Comparison of ENCODE assay signal across 8 mouse cellular contexts in the genomic region with DNA sequence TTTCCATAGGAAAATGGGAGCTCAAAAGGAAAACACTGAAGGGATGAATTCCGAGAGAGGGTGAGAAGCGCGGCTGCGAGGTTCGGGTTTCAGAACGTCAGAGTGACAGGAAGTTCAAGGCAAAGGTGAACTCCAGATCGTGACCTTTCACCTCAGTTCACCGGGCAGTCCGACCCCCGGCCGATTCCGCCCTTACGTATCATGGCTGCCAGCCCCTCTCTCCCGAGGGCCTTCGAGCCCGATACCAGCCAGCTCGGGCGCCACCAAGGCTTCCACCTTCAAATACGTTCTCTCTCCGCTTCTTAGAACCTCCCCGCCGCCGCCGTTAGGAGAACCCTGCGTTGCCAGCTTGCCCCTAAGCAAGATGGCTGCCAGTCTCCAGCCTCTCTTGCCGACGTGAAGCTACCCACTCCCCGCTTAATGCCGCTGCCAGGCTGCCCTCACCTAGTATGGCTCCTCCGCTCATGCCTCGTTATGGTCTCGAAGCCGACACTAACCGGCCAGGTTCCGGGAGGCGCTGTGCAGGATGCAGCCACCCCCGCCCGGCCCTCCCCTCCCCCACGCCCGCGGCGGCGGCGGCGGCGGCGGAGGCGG. TPM values are rescaled to one million over a fixed set of nuclear protein-coding genes. Genes with fewer than 3 reads are reported as not detected.
DNase-seq lines count a peak whose midpoint lies in the region; ATAC-seq and TF ChIP-seq lines count a peak whose summit lies in the region.

A gene (plus strand): TSS at position 307 of the 594 bp plus-strand sequence.

- peak within 1 kb of the TSS; percentile 97 for H3K27ac ChIP-seq in gastrocnemius, adult 2 months
- peak within 1 kb of the TSS; percentile 99 for H3K27ac ChIP-seq in hindbrain, postnatal 0 days
- peak within 1 kb of the TSS; percentile 99 for H3K27ac ChIP-seq in left cerebral cortex, adult 2 months

- H3K4me2 ChIP-seq in hindbrain, postnatal 0 days (ENCODE audit: low read depth, low read length): peak within 1 kb of the TSS; percentile 77

- H3K4me1 ChIP-seq in hindbrain, postnatal 0 days (ENCODE audit: insufficient read depth, low read length): peaks cover 14% of the 10 kb centered on the region; the same call in 1 of the 2 replicates

- under 1% methylated on average over 43 of the region's 48 CpGs for WGBS in hindbrain, postnatal 0 days

- TF ChIP-seq CTCF in gastrocnemius, adult 2 months (IDR thresholded peaks at IDR 0.05): peak; percentile 10; the same call in 1 of the 2 replicates
- no peak; the same call in 1 of the 2 replicates for TF ChIP-seq CTCF in hindbrain, postnatal 0 days (IDR thresholded peaks at IDR 0.05; ENCODE audit: low read depth)
- no peak for TF ChIP-seq CTCF in left cerebral cortex, adult 2 months (IDR thresholded peaks at IDR 0.05)

- H3K27me3 ChIP-seq in hindbrain, postnatal 0 days (ENCODE audit: insufficient read depth, low read length): no peaks in the 10 kb centered on the region

- H3K9ac ChIP-seq in hindbrain, postnatal 0 days (replicated peaks; ENCODE audit: low read length): peak within 1 kb of the TSS; percentile 93

- intact Hi-C loops in gastrocnemius, adult 2 months (cut with DNase I): loop anchor here (1.0 to 2.0 kb wide), 2 partner anchors 16 to 34 kb away; a partner anchor contains a TSS
- intact Hi-C loops in left cerebral cortex, adult 2 months (cut with DNase I): loop anchor here (1.0 to 2.0 kb wide), 3 partner anchors 16 to 82 kb away; a partner anchor contains a TSS

- peak; percentile 94 for DNase-seq in ZHBTc4 (ENCODE audit: low read depth, low spot score)
- peak; percentile 93 for DNase-seq in gastrocnemius, adult 2 months
- DNase-seq in hindbrain, postnatal 0 days (ENCODE audit: low spot score): peak; percentile 97
- DNase-seq in left cerebral cortex, adult 2 months (ENCODE audit: extremely low spot score in 1 of 2, low spot score in 2 of 2): peak; percentile 87 to 90
- peak; percentile 91 to 94 for DNase-seq in right cerebral cortex, adult 2 months (ENCODE audit: low spot score in 2 of 2)
- peak; percentile 91 for DNase-seq in urinary bladder, postnatal 14 days (ENCODE audit: low spot score)

- peak within 1 kb of the TSS; percentile 83 for H3K4me3 ChIP-seq in gastrocnemius, adult 2 months
- peak within 1 kb of the TSS; percentile 89 for H3K4me3 ChIP-seq in hindbrain, postnatal 0 days (ENCODE audit: low read length)
- H3K4me3 ChIP-seq in left cerebral cortex, adult 2 months: peak within 1 kb of the TSS; percentile 75

- no peaks in the 10 kb centered on the region for H3K36me3 ChIP-seq in hindbrain, postnatal 0 days (ENCODE audit: insufficient read depth, low read length)

- no peaks in the 10 kb centered on the region for H3K9me3 ChIP-seq in hindbrain, postnatal 0 days (ENCODE audit: low read length)

- peak; percentile 88 for ATAC-seq in common myeloid progenitor, adult 5-6 weeks (replicated peaks; ENCODE audit: low read depth, poor library complexity, severe bottlenecking)
- ATAC-seq in hindbrain, postnatal 0 days: peak; percentile 96
- peak; percentile 90 for ATAC-seq in megakaryocyte, adult 5-6 weeks (ENCODE audit: poor library complexity, severe bottlenecking)

RNA-seq across cellular contexts. Expression of the gene that starts here (rescaled TPM):
- 16.4 and 25.8 TPM in 2 replicates for total RNA-seq in common myeloid progenitor, adult 5-6 weeks (2017)
- total RNA-seq in gastrocnemius, adult 2 months (2021): 10 to 100 TPM; 32.4 to 35.5 TPM
- 28.7 and 30.2 TPM in 2 replicates for total RNA-seq in hindbrain, postnatal 0 days (2014; rRNA removed)
- 38.4 and 39.9 TPM in 2 replicates for polyA plus RNA-seq in hindbrain, postnatal 0 days (2015; fragmentation: Nextera tagmentation; extraction: Ambion mirVana)
- 10 to 100 TPM; 40.4 to 40.9 TPM for total RNA-seq in left cerebral cortex, adult 2 months (2021)
- 22.4 and 23.6 TPM in 2 replicates for total RNA-seq in megakaryocyte, adult 5-6 weeks (2015)
- total RNA-seq in megakaryocyte, adult 5-6 weeks (2017): 12.1 and 13.1 TPM in 2 replicates

Comparison
In these comparisons a context has a peak if more than half of its experiments do, and no peak if none do; other contexts are left out.
1. Peak in every context shown above with its lines: DNase-seq, ATAC-seq, H3K4me3 ChIP-seq and H3K27ac ChIP-seq.